Mouse (Mus musculus) ES-E14 (cell line): Measurements from ENCODE around the gene Bgn.

Experiments used
- MAFK ChIP-seq: IDR thresholded peaks from 2 replicates; pipeline ENCODE4 v1.6.1; 2014; ENCODE audit warnings: mild to moderate bottlenecking, low read depth, low read length, inconsistent platforms; ENCODE audit not compliant: insufficient read depth
- ZC3H11A ChIP-seq: IDR thresholded peaks from 2 replicates; pipeline ENCODE4 v1.6.1; 2012; ENCODE audit warnings: low read depth, mild to moderate bottlenecking, inconsistent platforms, low read length, borderline replicate concordance
- ZNF384 ChIP-seq: IDR thresholded peaks from 2 replicates; pipeline ENCODE4 v1.6.1; 2012; ENCODE audit warnings: low read depth, low read length, inconsistent platforms

GRCm38 (mm10) chrX:73477500-73477899 lies 5.9 kb upstream of the Bgn start:
- no peak for TF ChIP-seq MAFK
- TF ChIP-seq ZC3H11A, result no peak
- TF ChIP-seq ZNF384, result no peak
